Mouse (Mus musculus) MEL (cell line): ENCODE measurements at regions not wholly inside any gene's neighbourhood (a gene's known extent, or its start where the extent isn't known, plus 50 kb on each side); places are given as distances from the start of the nearest gene placed in this dataset.

Experiments used
- DNase-seq: peaks from one replicate; pipeline ENCODE4 v3.0.0; 2011; ENCODE audit warnings: low read depth, low spot score
- H3K27ac ChIP-seq: 2 replicates; pipeline ENCODE4 v1.5.1; 2012; ENCODE audit warnings: low read depth, mild to moderate bottlenecking, control low read depth, low read length, moderate library complexity; ENCODE audit not compliant: control insufficient read depth
- H3K27me3 ChIP-seq, 2 experiments: fragments of 150-350 bp in 1 of 2; sonication (generic) in 1 of 2; 2 replicates each; pipeline ENCODE4 v1.6.1; 2012; ENCODE audit warnings: low read length in 2 of 2, mild to moderate bottlenecking in 2 of 2, improper control_type of control experiment in 1 of 2, moderate library complexity in 1 of 2; ENCODE audit not compliant: insufficient read depth in 2 of 2, control insufficient read depth in 1 of 2
- H3K36me3 ChIP-seq, 2 experiments: 2 replicates each; pipeline ENCODE4 v1.6.1; 2012 to 2014; ENCODE audit warnings: low read length in 2 of 2, improper control_type of control experiment in 1 of 2, inconsistent platforms in 1 of 2, mild to moderate bottlenecking in 1 of 2; ENCODE audit not compliant: insufficient read depth in 2 of 2, control insufficient read depth in 1 of 2
- H3K4me1 ChIP-seq, 2 experiments: fragments of 150-350 bp in 1 of 2; sonication (generic) in 1 of 2; 2 replicates each; pipeline ENCODE4 v1.6.1; 2012; ENCODE audit warnings: low read length in 2 of 2, improper control_type of control experiment in 1 of 2, mild to moderate bottlenecking in 1 of 2; ENCODE audit not compliant: insufficient read depth in 2 of 2, control insufficient read depth in 1 of 2
- H3K4me3 ChIP-seq, 2 experiments: fragments of 150-350 bp in 1 of 2; sonication (generic) in 1 of 2; 2 replicates each; pipeline ENCODE4 v1.5.1; 2012; ENCODE audit warnings: low read depth in 2 of 2, low read length in 2 of 2, mild to moderate bottlenecking in 2 of 2, moderate library complexity in 2 of 2, control low read depth in 1 of 2, improper control_type of control experiment in 1 of 2; ENCODE audit not compliant: control insufficient read depth in 1 of 2, insufficient read depth in 1 of 2
- H3K79me2 ChIP-seq: 2 replicates; pipeline ENCODE4 v1.6.1; 2012; ENCODE audit warnings: mild to moderate bottlenecking, low read length, moderate library complexity; ENCODE audit not compliant: control insufficient read depth, poor library complexity, insufficient read depth
- H3K9ac ChIP-seq: 2 replicates; pipeline ENCODE4 v1.6.1; 2012; ENCODE audit warnings: low read depth, mild to moderate bottlenecking, control low read depth, low read length, moderate library complexity; ENCODE audit not compliant: control insufficient read depth, poor library complexity, severe bottlenecking
- H3K9me3 ChIP-seq: fragments of 150-350 bp; sonication (generic); replicated peaks from 2 replicates; pipeline ENCODE4 v1.6.1; 2012; ENCODE audit warnings: mild to moderate bottlenecking, low read length, improper control_type of control experiment, moderate library complexity; ENCODE audit not compliant: insufficient read depth
- BHLHE40 ChIP-seq: IDR thresholded peaks from 2 replicates; pipeline ENCODE4 v1.6.1; 2012; ENCODE audit warnings: low read depth, mild to moderate bottlenecking, inconsistent platforms, low read length, improper control_type of control experiment, borderline replicate concordance
- CHD1 ChIP-seq: IDR thresholded peaks from 2 replicates; pipeline ENCODE4 v1.6.1; 2012; ENCODE audit warnings: low read depth, mild to moderate bottlenecking, inconsistent platforms, low read length, improper control_type of control experiment
- CHD2 ChIP-seq: IDR thresholded peaks from 2 replicates; pipeline ENCODE4 v1.6.1; 2011; ENCODE audit warnings: low read length, improper control_type of control experiment
- CTCF ChIP-seq, 3 experiments: IDR thresholded peaks in 2 of 3; conservative IDR thresholded peaks in 1 of 3; 2 replicates each; pipeline ENCODE4 v1.5.1; 2011 to 2012; ENCODE audit warnings: low read length in 3 of 3, low read depth in 2 of 3, mild to moderate bottlenecking in 2 of 3, improper control_type of control experiment in 1 of 3, inconsistent platforms in 1 of 3, mixed read lengths in 1 of 3, moderate library complexity in 1 of 3; ENCODE audit not compliant: control insufficient read depth in 1 of 3, insufficient read depth in 1 of 3, poor library complexity in 1 of 3, severe bottlenecking in 1 of 3
- E2F4 ChIP-seq: IDR thresholded peaks from 2 replicates; pipeline ENCODE4 v1.6.1; 2011; ENCODE audit warnings: low read depth, low read length, improper control_type of control experiment, borderline replicate concordance
- ELF1 ChIP-seq: IDR thresholded peaks from 2 replicates; pipeline ENCODE4 v1.6.1; 2014; ENCODE audit warnings: low read depth, mild to moderate bottlenecking, inconsistent platforms, low read length, improper control_type of control experiment, moderate library complexity
- ETS1 ChIP-seq: IDR thresholded peaks from 2 replicates; pipeline ENCODE4 v1.6.1; 2012; ENCODE audit warnings: low read depth, mild to moderate bottlenecking, inconsistent platforms, low read length, improper control_type of control experiment, moderate library complexity
- GATA1 ChIP-seq: IDR thresholded peaks from 2 replicates; pipeline ENCODE4 v1.6.1; 2011; ENCODE audit warnings: low read depth, low read length, improper control_type of control experiment
- HCFC1 ChIP-seq: IDR thresholded peaks from 2 replicates; pipeline ENCODE4 v1.6.1; 2012; ENCODE audit warnings: low read depth, mild to moderate bottlenecking, inconsistent platforms, low read length, improper control_type of control experiment, moderate library complexity
- MAX ChIP-seq: IDR thresholded peaks from 2 replicates; pipeline ENCODE4 v1.6.1; 2011; ENCODE audit warnings: low read length, improper control_type of control experiment
- MAZ ChIP-seq: IDR thresholded peaks from 2 replicates; pipeline ENCODE4 v1.6.1; 2012; ENCODE audit warnings: low read depth, mild to moderate bottlenecking, inconsistent platforms, low read length, improper control_type of control experiment
- MXI1 ChIP-seq: IDR thresholded peaks from 2 replicates; pipeline ENCODE4 v1.6.1; 2011; ENCODE audit warnings: mild to moderate bottlenecking, low read depth, low read length, improper control_type of control experiment
- MYB ChIP-seq: IDR thresholded peaks from 2 replicates; pipeline ENCODE4 v1.6.1; 2011; ENCODE audit warnings: mild to moderate bottlenecking, low read depth, low read length, improper control_type of control experiment
- NELFE ChIP-seq: IDR thresholded peaks from 2 replicates; pipeline ENCODE4 v1.6.1; 2011; ENCODE audit warnings: low read depth, low read length, improper control_type of control experiment
- NRF1 ChIP-seq: IDR thresholded peaks from 2 replicates; pipeline ENCODE4 v1.6.1; 2014; ENCODE audit warnings: low read depth, mild to moderate bottlenecking, inconsistent platforms, low read length, improper control_type of control experiment, moderate library complexity; ENCODE audit not compliant: poor library complexity, insufficient read depth, severe bottlenecking
- POLR2A ChIP-seq, 2 experiments: IDR thresholded peaks; 2 replicates each; pipeline ENCODE4 v1.6.1; 2011 to 2012; ENCODE audit warnings: low read length in 2 of 2, mild to moderate bottlenecking in 2 of 2, control low read depth in 1 of 2, improper control_type of control experiment in 1 of 2, low read depth in 1 of 2, moderate library complexity in 1 of 2; ENCODE audit not compliant: control insufficient read depth in 1 of 2, insufficient read depth in 1 of 2, poor library complexity in 1 of 2
- POLR2AphosphoS2 ChIP-seq: IDR thresholded peaks from 2 replicates; pipeline ENCODE4 v1.6.1; 2011; ENCODE audit warnings: low read length, improper control_type of control experiment
- POLR2AphosphoS5 ChIP-seq: IDR thresholded peaks from 2 replicates; pipeline ENCODE4 v1.6.1; 2012; ENCODE audit warnings: low read depth, borderline replicate concordance, mild to moderate bottlenecking, inconsistent platforms, low read length, moderate library complexity, mixed read lengths
- RAD21 ChIP-seq: IDR thresholded peaks from 2 replicates; pipeline ENCODE4 v1.6.1; 2011; ENCODE audit warnings: mild to moderate bottlenecking, low read depth, low read length, improper control_type of control experiment
- TAL1 ChIP-seq: IDR thresholded peaks from 2 replicates; pipeline ENCODE4 v1.6.1; 2012; ENCODE audit warnings: mild to moderate bottlenecking, inconsistent platforms, low read length, moderate library complexity, mixed read lengths
- TCF12 ChIP-seq: IDR thresholded peaks from 2 replicates; pipeline ENCODE4 v1.6.1; 2014; ENCODE audit warnings: low read depth, mild to moderate bottlenecking, inconsistent platforms, low read length, improper control_type of control experiment, moderate library complexity
- USF1 ChIP-seq: IDR thresholded peaks from 2 replicates; pipeline ENCODE4 v1.6.1; 2014; ENCODE audit warnings: low read depth, mild to moderate bottlenecking, inconsistent platforms, low read length, improper control_type of control experiment, moderate library complexity
- USF2 ChIP-seq, 2 experiments: IDR thresholded peaks; 2 replicates each; pipeline ENCODE4 v1.6.1; 2011 to 2012; ENCODE audit warnings: improper control_type of control experiment in 2 of 2, low read length in 2 of 2, borderline replicate concordance in 1 of 2, inconsistent platforms in 1 of 2, low read depth in 1 of 2, mild to moderate bottlenecking in 1 of 2; ENCODE audit not compliant: insufficient read depth in 1 of 2
- ZKSCAN1 ChIP-seq: IDR thresholded peaks from 2 replicates; pipeline ENCODE4 v1.6.1; 2012; ENCODE audit warnings: low read depth, mild to moderate bottlenecking, inconsistent platforms, low read length, improper control_type of control experiment, moderate library complexity
- ZNF384 ChIP-seq: IDR thresholded peaks from 2 replicates; pipeline ENCODE4 v1.6.1; 2012; ENCODE audit warnings: low read depth, mild to moderate bottlenecking, inconsistent platforms, low read length, improper control_type of control experiment

GRCm38 (mm10) chr8:103993897-103994296 is 107.5 kb upstream of the Cdh5 start:
- DNase-seq: no peak
- Histone ChIP-seq H3K36me3 (no peaks in the 10 kb centered on the region), H3K4me3 (no peak overlapping the region), H3K9ac (no peak overlapping the region), H3K27ac (no peak overlapping the region), H3K4me1 (no peaks in the 10 kb centered on the region), H3K27me3 (no peaks in the 10 kb centered on the region), H3K9me3 (no peaks in the 10 kb centered on the region), H3K79me2 (no peaks in the 10 kb centered on the region)
- no peak for TF ChIP-seq TCF12
- TF ChIP-seq NELFE: no peak
- TF ChIP-seq RAD21: no peak
- TF ChIP-seq MYB: no peak
- no peak for TF ChIP-seq BHLHE40
- no peak for TF ChIP-seq TAL1
- no peak for TF ChIP-seq POLR2AphosphoS5
- no peak for TF ChIP-seq CHD2
- no peak for TF ChIP-seq GATA1
- TF ChIP-seq USF1: no peak
- no peak for TF ChIP-seq MXI1

DNA sequence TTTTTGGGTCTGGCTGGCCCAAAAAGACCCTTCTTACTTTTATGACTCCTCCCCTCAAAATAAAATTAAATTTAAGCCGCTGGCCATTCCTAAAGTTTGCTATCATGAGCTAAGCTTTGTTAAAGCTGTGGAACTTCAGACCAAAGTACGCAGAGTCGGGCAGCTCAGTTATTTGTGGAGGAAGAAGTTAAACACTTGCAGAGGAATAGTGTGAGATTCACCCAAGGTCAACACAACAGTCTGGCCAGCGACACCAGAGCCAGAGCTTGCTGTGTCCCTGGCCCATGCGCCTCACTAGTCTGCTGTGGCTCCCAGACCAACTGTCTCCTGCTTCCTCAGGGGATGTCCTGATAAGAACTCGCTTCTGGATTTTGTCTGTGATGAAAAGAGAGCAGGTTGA is 103.3 kb upstream of the Cdh5 start:
- no peak overlapping the region for H3K4me3 ChIP-seq
- H3K9ac ChIP-seq: no peak overlapping the region
- H3K79me2 ChIP-seq: no peaks in the 10 kb centered on the region
- no peaks in the 10 kb centered on the region for H3K9me3 ChIP-seq
- no peak for TF ChIP-seq GATA1
- TF ChIP-seq USF2 (IDR thresholded peaks at IDR 0.05; ENCODE audit: borderline replicate concordance in 1 of 2, insufficient read depth in 1 of 2, low read depth in 1 of 2, low read length in 2 of 2): no peak
- no peak for TF ChIP-seq MAX
- TF ChIP-seq POLR2AphosphoS2: no peak
- no peak for TF ChIP-seq E2F4
- TF ChIP-seq CHD1: no peak
- TF ChIP-seq CTCF (IDR thresholded peaks at IDR 0.05 in 2 of 3, conservative IDR thresholded peaks at IDR 0.05 in 1 of 3; ENCODE audit: control insufficient read depth in 1 of 3, insufficient read depth in 1 of 3, low read depth in 2 of 3, low read length in 3 of 3, poor library complexity in 1 of 3, severe bottlenecking in 1 of 3): no peak
- TF ChIP-seq HCFC1: no peak
- no peak for TF ChIP-seq ZKSCAN1
- no peak for TF ChIP-seq TCF12
- TF ChIP-seq POLR2A (IDR thresholded peaks at IDR 0.05; ENCODE audit: control insufficient read depth in 1 of 2, insufficient read depth in 1 of 2, low read depth in 1 of 2, low read length in 2 of 2, poor library complexity in 1 of 2): no peak
- TF ChIP-seq ELF1: no peak
- TF ChIP-seq RAD21: no peak
- TF ChIP-seq ETS1: no peak
- TF ChIP-seq NELFE: no peak
- no peak for TF ChIP-seq POLR2AphosphoS5
- TF ChIP-seq ZNF384: no peak
- TF ChIP-seq MAZ: no peak
- no peak for TF ChIP-seq NRF1
- TF ChIP-seq, all 39 proteins: peak for 0
- Histone ChIP-seq H3K4me1 (no peaks in the 10 kb centered on the region), H3K27ac (no peak overlapping the region), H3K36me3 (no peaks in the 10 kb centered on the region), H3K27me3 (no peaks in the 10 kb centered on the region)
- no peak for DNase-seq
